Mouse (Mus musculus): ENCODE data around the gene Ccdc82. TPM values are rescaled to one million over a fixed set of nuclear protein-coding genes. Genes with fewer than 3 reads are reported as not detected.
A peak's percentile ranks its signal among the peaks of the same experiment; 100 is the strongest.

Ccdc82 gene
- 9.6 and 10.9 TPM in 2 replicates for polyA plus RNA-seq (2015; fragmentation: Nextera tagmentation; extraction: Ambion mirVana)

DNA sequence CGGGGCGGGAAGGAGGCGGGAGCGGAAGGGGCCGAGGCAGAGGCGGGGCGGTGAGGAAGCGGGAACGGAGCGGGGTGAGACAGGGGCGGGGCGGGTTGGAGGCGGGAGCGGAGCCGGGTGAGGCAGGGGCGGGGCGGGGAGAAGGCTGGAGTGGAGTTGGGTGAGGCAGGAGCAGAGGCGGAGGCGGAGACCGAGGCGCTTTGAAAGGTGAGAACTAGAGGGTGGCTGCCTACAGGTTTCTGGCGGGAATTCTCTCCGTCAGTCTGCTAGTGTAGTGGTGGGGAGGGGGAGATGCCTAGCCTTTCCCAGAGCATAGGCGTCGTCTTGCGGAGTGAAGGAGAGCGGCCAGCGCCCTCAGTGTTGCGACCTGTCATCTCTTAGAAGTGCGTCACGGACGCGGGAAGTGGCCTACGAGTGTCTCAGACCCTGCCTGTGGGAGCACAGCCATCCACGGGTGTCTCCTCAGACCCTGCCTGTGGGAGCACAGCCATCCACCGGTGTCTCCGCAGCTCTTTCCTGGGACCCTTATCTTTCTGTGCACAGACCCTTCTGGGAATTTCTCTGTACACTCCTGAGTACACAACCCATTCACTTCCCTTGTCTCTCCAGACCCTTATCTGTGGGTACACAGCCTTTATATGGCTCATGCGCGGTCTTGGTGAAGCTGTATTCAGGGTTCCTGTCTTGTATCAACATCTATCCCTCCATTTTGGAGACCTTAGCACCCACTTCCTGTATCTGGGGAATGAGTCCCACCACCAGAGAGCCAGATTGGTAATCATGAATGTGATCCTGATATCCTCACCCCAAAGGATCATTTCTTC is at the start of gene Ccdc82:
TSS of gene Ccdc82 (plus strand) at position 141 of the 824 bp plus-strand sequence.
- Histone ChIP-seq H3K4me3 (ENCODE audit: low read length) (peak within 1 kb of the TSS; percentile 55), H3K27me3 (ENCODE audit: insufficient read depth, low read length) (no peaks in the 10 kb centered on the region), H3K9ac (replicated peaks; ENCODE audit: low read length) (peak within 1 kb of the TSS; percentile 72), H3K36me3 (ENCODE audit: insufficient read depth, low read length) (no peaks in the 10 kb centered on the region), H3K27ac (ENCODE audit: low read length) (peak within 1 kb of the TSS; percentile 23), H3K9me3 (ENCODE audit: low read length) (peaks cover 5% of the 10 kb centered on the region; the same call in 1 of the 2 replicates), H3K4me1 (ENCODE audit: insufficient read depth, low read length) (peaks cover 13% of the 10 kb centered on the region), H3K4me2 (replicated peaks; ENCODE audit: low read depth, low read length) (peak within 1 kb of the TSS; percentile 58)
- WGBS = 3% methylated on average over 32 of the region's 39 CpGs
- peak; percentile 99 for ATAC-seq (ENCODE audit: low FRiP score, low TSS enrichment)

GRCm38 (mm10) chr9:13200079-13200478 is 46.7 kb upstream of the Ccdc82 start:
- no peak overlapping the region for H3K9ac ChIP-seq (replicated peaks; ENCODE audit: low read length)
- no peak overlapping the region for H3K27ac ChIP-seq (ENCODE audit: low read length)
- H3K36me3 ChIP-seq (ENCODE audit: insufficient read depth, low read length) = no peaks in the 10 kb centered on the region
- H3K4me1 ChIP-seq (ENCODE audit: insufficient read depth, low read length) = no peaks in the 10 kb centered on the region
- 63% methylated on average over 3 of the region's 3 CpGs for WGBS
- no peak overlapping the region for H3K4me3 ChIP-seq (ENCODE audit: low read length)
- ATAC-seq (ENCODE audit: low FRiP score, low TSS enrichment) = no peak
- no peaks in the 10 kb centered on the region for H3K27me3 ChIP-seq (ENCODE audit: insufficient read depth, low read length)
- H3K9me3 ChIP-seq (ENCODE audit: low read length) = no peaks in the 10 kb centered on the region
- no peak overlapping the region for H3K4me2 ChIP-seq (replicated peaks; ENCODE audit: low read depth, low read length)

- H3K9ac ChIP-seq (replicated peaks; ENCODE audit: low read length) = no peak overlapping the region
- ATAC-seq (ENCODE audit: low FRiP score, low TSS enrichment) = no peak
- H3K4me1 ChIP-seq (ENCODE audit: insufficient read depth, low read length) = no peaks in the 10 kb centered on the region
- no peak overlapping the region for H3K4me3 ChIP-seq (ENCODE audit: low read length)
- H3K36me3 ChIP-seq (ENCODE audit: insufficient read depth, low read length) = no peaks in the 10 kb centered on the region
- no peaks in the 10 kb centered on the region for H3K9me3 ChIP-seq (ENCODE audit: low read length)
- H3K27ac ChIP-seq (ENCODE audit: low read length) = no peak overlapping the region
- no peak overlapping the region for H3K4me2 ChIP-seq (replicated peaks; ENCODE audit: low read depth, low read length)
- H3K27me3 ChIP-seq (ENCODE audit: insufficient read depth, low read length) = no peaks in the 10 kb centered on the region
- WGBS = 81% methylated on average over 1 of the region's 1 CpGs
Observed at GRCm38 (mm10) chr9:13203109-13203508, 43.6 kb upstream of the Ccdc82 start.

- Histone ChIP-seq H3K9ac (replicated peaks; ENCODE audit: low read length) (no peak overlapping the region), H3K4me1 (ENCODE audit: insufficient read depth, low read length) (no peaks in the 10 kb centered on the region), H3K36me3 (ENCODE audit: insufficient read depth, low read length) (no peaks in the 10 kb centered on the region), H3K9me3 (ENCODE audit: low read length) (no peaks in the 10 kb centered on the region), H3K4me3 (ENCODE audit: low read length) (no peak overlapping the region), H3K27me3 (ENCODE audit: insufficient read depth, low read length) (no peaks in the 10 kb centered on the region), H3K4me2 (replicated peaks; ENCODE audit: low read depth, low read length) (no peak overlapping the region), H3K27ac (ENCODE audit: low read length) (no peak overlapping the region)
- no peak for ATAC-seq (ENCODE audit: low FRiP score, low TSS enrichment)
- WGBS = 90% methylated on average over 5 of the region's 5 CpGs
Observed at GRCm38 (mm10) chr9:13203681-13204080, 43.1 kb upstream of the Ccdc82 start.

DNA sequence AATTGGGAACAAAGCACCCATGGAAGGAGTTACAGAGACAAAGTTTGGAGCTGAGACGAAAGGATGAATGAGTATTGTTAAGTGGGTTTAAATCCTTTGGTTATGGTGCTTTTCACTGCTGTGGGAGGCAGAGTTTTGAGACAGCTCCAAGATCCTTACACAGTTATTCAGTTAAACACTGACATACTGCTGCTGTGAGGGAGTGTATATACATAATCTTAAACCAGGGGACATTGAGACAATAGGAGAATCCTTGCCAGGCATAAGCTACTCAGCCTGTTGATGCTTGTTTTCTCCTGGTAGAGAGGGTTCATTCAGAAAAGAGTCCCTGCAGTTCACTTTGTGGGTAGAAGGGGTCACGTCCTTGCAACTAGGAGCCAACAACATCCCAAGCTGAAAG is 40.4 kb upstream of the Ccdc82 start:
- Histone ChIP-seq H3K27ac (ENCODE audit: low read length) (no peak overlapping the region), H3K4me1 (ENCODE audit: insufficient read depth, low read length) (no peaks in the 10 kb centered on the region), H3K9ac (replicated peaks; ENCODE audit: low read length) (no peak overlapping the region), H3K27me3 (ENCODE audit: insufficient read depth, low read length) (no peaks in the 10 kb centered on the region), H3K36me3 (ENCODE audit: insufficient read depth, low read length) (no peaks in the 10 kb centered on the region), H3K4me3 (ENCODE audit: low read length) (no peak overlapping the region), H3K9me3 (ENCODE audit: low read length) (no peaks in the 10 kb centered on the region), H3K4me2 (replicated peaks; ENCODE audit: low read depth, low read length) (no peak overlapping the region)
- ATAC-seq (ENCODE audit: low FRiP score, low TSS enrichment) = no peak
- WGBS = 77% methylated on average over 2 of the region's 2 CpGs

DNA sequence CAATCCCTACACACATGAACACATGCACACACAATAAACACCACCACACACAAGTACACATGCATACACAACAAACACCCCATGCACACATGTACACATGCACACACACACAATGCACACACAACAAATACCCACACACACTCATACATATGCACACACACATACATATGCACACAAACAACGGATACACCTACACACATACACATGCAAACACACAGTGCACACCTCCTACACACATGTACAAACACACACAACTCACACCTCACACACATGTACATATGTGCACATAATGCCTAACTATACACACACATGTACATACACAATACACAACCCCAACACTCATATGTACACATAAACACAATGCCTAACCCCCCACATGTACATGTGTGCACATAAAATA is 20.9 kb upstream of the Ccdc82 start:
- no peaks in the 10 kb centered on the region for H3K27me3 ChIP-seq (ENCODE audit: insufficient read depth, low read length)
- no peak overlapping the region for H3K4me2 ChIP-seq (replicated peaks; ENCODE audit: low read depth, low read length)
- peaks cover 6% of the 10 kb centered on the region for H3K4me1 ChIP-seq (ENCODE audit: insufficient read depth, low read length)
- no peak overlapping the region for H3K27ac ChIP-seq (ENCODE audit: low read length)
- 89% methylated on average over 1 of the region's 1 CpGs for WGBS
- H3K36me3 ChIP-seq (ENCODE audit: insufficient read depth, low read length) = no peaks in the 10 kb centered on the region
- no peak overlapping the region for H3K9ac ChIP-seq (replicated peaks; ENCODE audit: low read length)
- H3K9me3 ChIP-seq (ENCODE audit: low read length) = peaks cover 8% of the 10 kb centered on the region
- no peak for ATAC-seq (ENCODE audit: low FRiP score, low TSS enrichment)
- no peak overlapping the region for H3K4me3 ChIP-seq (ENCODE audit: low read length)

GRCm38 (mm10) chr9:13230553-13230952 is 16.2 kb upstream of the Ccdc82 start:
- no peaks in the 10 kb centered on the region for H3K36me3 ChIP-seq (ENCODE audit: insufficient read depth, low read length)
- H3K9me3 ChIP-seq (ENCODE audit: low read length) = peaks cover 8% of the 10 kb centered on the region
- no peak; the same call in 1 of the 2 replicates for ATAC-seq (ENCODE audit: low FRiP score, low TSS enrichment)
- no peak overlapping the region for H3K4me3 ChIP-seq (ENCODE audit: low read length)
- 12% methylated on average over 4 of the region's 4 CpGs for WGBS
- no peak overlapping the region for H3K4me2 ChIP-seq (replicated peaks; ENCODE audit: low read depth, low read length)
- no peaks in the 10 kb centered on the region for H3K27me3 ChIP-seq (ENCODE audit: insufficient read depth, low read length)
- H3K9ac ChIP-seq (replicated peaks; ENCODE audit: low read length) = no peak overlapping the region
- H3K27ac ChIP-seq (ENCODE audit: low read length) = no peak overlapping the region
- H3K4me1 ChIP-seq (ENCODE audit: insufficient read depth, low read length) = peaks cover 7% of the 10 kb centered on the region

GRCm38 (mm10) chr9:13231545-13232216 is 15.1 kb upstream of the Ccdc82 start:
- Histone ChIP-seq H3K4me2 (replicated peaks; ENCODE audit: low read depth, low read length) (no peak overlapping the region), H3K27me3 (ENCODE audit: insufficient read depth, low read length) (no peaks in the 10 kb centered on the region), H3K36me3 (ENCODE audit: insufficient read depth, low read length) (no peaks in the 10 kb centered on the region), H3K4me3 (ENCODE audit: low read length) (no peak overlapping the region), H3K27ac (ENCODE audit: low read length) (no peak overlapping the region), H3K9ac (replicated peaks; ENCODE audit: low read length) (no peak overlapping the region), H3K9me3 (ENCODE audit: low read length) (peaks cover 8% of the 10 kb centered on the region), H3K4me1 (ENCODE audit: insufficient read depth, low read length) (peaks cover 7% of the 10 kb centered on the region)
- WGBS = 19% methylated on average over 5 of the region's 5 CpGs
- peak; percentile 67; the same call in 1 of the 2 replicates for ATAC-seq (ENCODE audit: low FRiP score, low TSS enrichment)

DNA sequence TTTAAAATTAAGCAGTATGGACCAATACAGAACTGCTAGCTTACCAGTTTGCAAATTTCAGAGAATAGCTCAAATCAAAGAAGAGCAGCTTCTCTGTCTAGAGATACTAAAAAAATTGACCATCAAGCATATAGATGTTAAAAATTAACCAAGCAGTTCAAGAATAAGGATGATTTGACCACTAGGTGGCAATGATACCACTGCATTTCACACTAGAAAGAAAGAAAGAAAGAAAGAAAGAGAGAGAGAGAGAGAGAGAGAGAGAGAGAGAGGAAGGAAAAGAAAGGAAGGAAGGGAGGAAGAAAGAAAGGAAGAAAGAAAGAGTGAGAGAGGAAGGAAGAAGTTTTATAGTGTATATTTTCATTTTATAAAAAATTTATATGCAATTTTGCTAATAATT is 4.4 kb upstream of the Ccdc82 start:
- no peak overlapping the region for H3K27ac ChIP-seq (ENCODE audit: low read length)
- 0 out of 2 replicates have a peak, but pooled peaks cover 3% of the 10 kb centered on the region for H3K36me3 ChIP-seq (ENCODE audit: insufficient read depth, low read length)
- no peak for ATAC-seq (ENCODE audit: low FRiP score, low TSS enrichment)
- H3K9me3 ChIP-seq (ENCODE audit: low read length) = peaks cover 5% of the 10 kb centered on the region; the same call in 1 of the 2 replicates
- H3K9ac ChIP-seq (replicated peaks; ENCODE audit: low read length) = no peak overlapping the region
- H3K4me3 ChIP-seq (ENCODE audit: low read length) = no peak overlapping the region
- H3K27me3 ChIP-seq (ENCODE audit: insufficient read depth, low read length) = no peaks in the 10 kb centered on the region
- H3K4me2 ChIP-seq (replicated peaks; ENCODE audit: low read depth, low read length) = no peak overlapping the region
- H3K4me1 ChIP-seq (ENCODE audit: insufficient read depth, low read length) = peaks cover 10% of the 10 kb centered on the region

GRCm38 (mm10) chr9:13245481-13245880 is 1.3 kb upstream of the Ccdc82 start, which contains the start of gene Jrkl:
Gene Jrkl, minus strand, starts transcription at chr9:13245829.
- WGBS = 7% methylated on average over 10 of the region's 10 CpGs
- Histone ChIP-seq H3K9me3 (ENCODE audit: low read length) (peaks cover 5% of the 10 kb centered on the region; the same call in 1 of the 2 replicates), H3K9ac (replicated peaks; ENCODE audit: low read length) (peak within 1 kb of the TSS; percentile 72), H3K4me1 (ENCODE audit: insufficient read depth, low read length) (peaks cover 13% of the 10 kb centered on the region), H3K27me3 (ENCODE audit: insufficient read depth, low read length) (no peaks in the 10 kb centered on the region), H3K36me3 (ENCODE audit: insufficient read depth, low read length) (0 out of 2 replicates have a peak, but pooled peaks cover 3% of the 10 kb centered on the region), H3K4me2 (replicated peaks; ENCODE audit: low read depth, low read length) (peak within 1 kb of the TSS; percentile 56), H3K27ac (ENCODE audit: low read length) (peak within 1 kb of the TSS; percentile 88), H3K4me3 (ENCODE audit: low read length) (peak within 1 kb of the TSS; percentile 55)
- ATAC-seq (ENCODE audit: low FRiP score, low TSS enrichment) = no peak

All from kidney, embryonic 16.5 days (tissue).